Mouse (Mus musculus): ENCODE results near the gene Gm10799. TPM values are rescaled to one million over a fixed set of nuclear protein-coding genes. Genes with fewer than 3 reads are reported as not detected.
"Not testable (repeated sequence)": the region's sequence is repeated elsewhere in the genome, so short reads cannot be mapped to it uniquely, and the experiment has no call there.

Gene Gm10799
- polyA plus RNA-seq (2012; ENCODE audit: insufficient read depth, insufficient read length, low replicate concordance, missing spikeins): not detected in 2 replicates

DNA sequence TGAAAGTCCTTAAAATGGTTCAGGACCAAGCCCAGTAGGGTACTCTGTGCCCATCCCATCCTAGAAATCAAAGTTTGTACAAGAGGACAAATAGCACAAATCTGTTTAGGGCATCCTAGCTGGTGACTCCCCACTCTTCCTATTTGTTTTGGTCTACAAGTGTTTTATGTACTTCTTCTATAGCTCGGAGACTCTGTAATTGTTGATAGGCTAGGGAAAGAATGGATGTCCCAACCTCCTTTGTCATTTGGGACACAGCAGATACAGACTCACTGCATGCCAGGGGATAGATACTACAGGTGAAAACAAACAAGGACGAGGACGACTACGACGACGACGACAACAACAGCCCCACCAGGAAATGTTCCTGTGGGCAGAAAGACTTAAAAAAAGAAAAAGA, at the start of gene Gm10799:
Gene Gm10799, minus strand, starts transcription at position 101 of the 400 bp plus-strand sequence.
- WGBS: 89% methylated on average over 7 of the region's 7 CpGs
- not testable (repeated sequence) for H3K4me3 ChIP-seq (ENCODE audit: insufficient read depth, low read depth, low read length); H3K4me1 ChIP-seq (ENCODE audit: control insufficient read depth, insufficient read depth, low read length); H3K27ac ChIP-seq (ENCODE audit: insufficient read depth, low read depth, low read length)

DNA sequence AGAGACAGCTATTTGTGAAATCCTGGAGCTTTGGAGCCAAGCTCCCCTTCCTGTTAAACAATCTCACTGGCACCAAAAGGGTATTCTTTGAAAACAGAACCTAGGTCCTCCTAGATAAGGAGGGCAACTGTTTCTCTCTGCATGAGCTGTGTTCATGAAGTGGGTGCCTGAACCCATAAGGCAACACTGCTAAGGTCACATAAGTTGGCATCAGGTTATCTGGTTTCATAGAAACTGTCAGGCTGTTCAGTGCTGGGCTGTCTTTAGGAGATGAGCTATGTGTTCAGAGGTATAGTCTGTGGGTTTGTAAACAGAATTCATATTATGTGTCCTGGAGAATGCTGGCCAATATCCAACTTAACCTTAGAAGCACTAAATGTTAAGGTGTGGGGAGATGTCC, 48.8 kb upstream of the Gm10799 start:
- H3K4me3 ChIP-seq (ENCODE audit: insufficient read depth, low read depth, low read length); H3K27ac ChIP-seq (ENCODE audit: insufficient read depth, low read depth, low read length); H3K4me1 ChIP-seq (ENCODE audit: control insufficient read depth, insufficient read depth, low read length): not testable (repeated sequence)

DNA sequence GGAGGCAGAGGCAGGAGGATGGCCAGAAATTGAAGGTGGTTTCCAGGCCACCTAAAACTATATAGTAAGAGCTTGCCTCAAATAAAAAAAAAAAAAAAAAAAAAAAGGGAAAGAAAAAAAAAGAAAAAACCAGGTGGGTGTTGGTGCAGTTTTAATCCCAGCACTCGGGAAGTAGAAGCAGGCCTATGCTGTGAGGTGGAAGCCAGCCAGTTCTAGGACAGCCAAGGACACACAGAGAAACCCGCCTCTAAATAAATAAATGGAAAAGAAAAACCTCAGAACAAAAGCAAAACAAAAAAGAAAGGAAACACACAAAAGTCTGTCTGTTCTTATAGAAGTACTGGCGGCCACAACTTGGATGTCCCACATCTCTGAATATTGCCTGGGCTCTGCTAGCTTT, 46.5 kb upstream of the Gm10799 start:
- TF ChIP-seq POLR2A (IDR thresholded peaks at IDR 0.05; ENCODE audit: insufficient read depth, low read depth, low read length) (no peak), CTCF (IDR thresholded peaks at IDR 0.05; ENCODE audit: insufficient read depth, low read depth, low read length) (no peak)
- Histone ChIP-seq H3K4me1 (ENCODE audit: control insufficient read depth, insufficient read depth, low read length) (peaks cover 2% of the 10 kb centered on the region; the same call in 1 of the 2 replicates), H3K4me3 (ENCODE audit: insufficient read depth, low read depth, low read length) (no peak overlapping the region), H3K27ac (ENCODE audit: insufficient read depth, low read depth, low read length) (no peak overlapping the region)
- 73% methylated on average over 3 of the region's 3 CpGs for WGBS

DNA sequence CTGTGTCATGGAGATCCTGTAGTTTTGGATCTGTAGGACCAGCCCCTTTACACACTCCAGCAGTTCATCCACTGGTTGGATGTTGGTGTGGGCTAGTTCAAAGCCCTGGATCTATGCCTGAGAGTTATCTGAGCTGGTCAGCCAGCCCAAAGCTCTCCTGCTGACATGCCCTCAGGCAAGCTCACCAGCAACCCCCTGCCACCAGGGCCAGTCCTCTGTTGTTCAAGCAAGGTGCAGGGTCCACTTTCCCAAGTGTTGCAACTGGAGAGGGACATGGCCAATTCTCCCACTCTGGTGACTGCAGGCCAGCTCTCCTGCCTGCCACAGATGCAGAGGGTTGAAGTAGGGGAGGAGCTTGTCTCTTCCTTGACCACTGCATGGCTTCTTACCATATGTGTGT, 45.2 kb upstream of the Gm10799 start:
- H3K4me1 ChIP-seq (ENCODE audit: control insufficient read depth, insufficient read depth, low read length); H3K4me3 ChIP-seq (ENCODE audit: insufficient read depth, low read depth, low read length); H3K27ac ChIP-seq (ENCODE audit: insufficient read depth, low read depth, low read length): not testable (repeated sequence)

DNA sequence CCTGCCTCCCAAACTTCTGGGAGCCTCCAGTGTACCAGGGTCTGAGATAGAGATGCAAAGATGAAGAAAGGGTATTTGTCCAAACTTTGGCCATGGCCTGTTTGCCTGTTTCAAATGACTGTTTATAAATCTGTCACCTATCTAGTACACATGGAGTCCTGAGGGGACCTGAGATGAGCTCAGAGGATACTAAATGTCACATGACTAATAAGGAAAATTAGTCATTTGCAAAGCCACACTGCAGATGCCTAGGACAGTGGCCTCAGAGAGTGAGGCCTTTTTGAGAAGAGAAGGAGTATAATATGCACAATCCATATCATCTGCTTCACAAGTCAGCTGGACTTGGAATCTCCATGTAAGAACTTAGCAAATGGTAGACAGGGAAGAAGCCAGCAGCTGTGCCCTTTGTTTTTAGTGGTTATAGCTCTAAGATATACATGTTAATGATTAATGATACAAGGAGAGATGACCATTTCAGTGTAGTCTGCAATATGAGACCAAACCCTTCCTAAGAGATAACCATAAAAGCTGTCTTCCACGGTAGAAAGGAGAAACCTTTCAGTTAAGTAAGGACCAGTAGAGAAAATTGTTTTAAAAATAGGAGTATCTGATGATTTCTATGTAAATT, 42.9 kb upstream of the Gm10799 start:
- WGBS: no CpG with 5 or more reads among the region's 1 CpGs
- not testable (repeated sequence) for H3K4me3 ChIP-seq (ENCODE audit: insufficient read depth, low read depth, low read length); H3K4me1 ChIP-seq (ENCODE audit: control insufficient read depth, insufficient read depth, low read length); H3K27ac ChIP-seq (ENCODE audit: insufficient read depth, low read depth, low read length)

DNA sequence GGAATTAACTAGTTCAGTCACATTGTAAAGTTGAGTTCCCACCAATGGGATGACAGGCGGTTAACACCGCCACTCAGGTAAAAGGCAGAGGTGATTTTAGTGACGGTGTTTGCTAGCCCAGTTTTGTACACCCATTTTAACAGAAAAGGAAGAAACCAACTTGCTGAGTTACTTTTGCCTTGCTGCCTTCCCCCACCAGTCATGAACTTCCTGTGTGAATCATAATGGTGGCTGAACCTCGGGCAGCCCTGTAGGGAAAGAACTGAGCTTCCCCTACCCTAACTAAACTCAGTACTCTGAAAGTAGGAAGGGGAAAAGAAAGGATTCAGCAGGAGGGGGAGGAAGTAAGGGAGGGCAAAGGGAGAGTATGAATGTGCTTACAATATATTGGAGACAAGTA, 41.7 kb upstream of the Gm10799 start:
- TF ChIP-seq POLR2A (IDR thresholded peaks at IDR 0.05; ENCODE audit: insufficient read depth, low read depth, low read length) (no peak), CTCF (IDR thresholded peaks at IDR 0.05; ENCODE audit: insufficient read depth, low read depth, low read length) (no peak)
- H3K4me1 ChIP-seq (ENCODE audit: control insufficient read depth, insufficient read depth, low read length): no peaks in the 10 kb centered on the region
- no peak overlapping the region for H3K4me3 ChIP-seq (ENCODE audit: insufficient read depth, low read depth, low read length)
- H3K27ac ChIP-seq (ENCODE audit: insufficient read depth, low read depth, low read length): no peak overlapping the region
- WGBS: 90% methylated on average over 4 of the region's 4 CpGs

DNA sequence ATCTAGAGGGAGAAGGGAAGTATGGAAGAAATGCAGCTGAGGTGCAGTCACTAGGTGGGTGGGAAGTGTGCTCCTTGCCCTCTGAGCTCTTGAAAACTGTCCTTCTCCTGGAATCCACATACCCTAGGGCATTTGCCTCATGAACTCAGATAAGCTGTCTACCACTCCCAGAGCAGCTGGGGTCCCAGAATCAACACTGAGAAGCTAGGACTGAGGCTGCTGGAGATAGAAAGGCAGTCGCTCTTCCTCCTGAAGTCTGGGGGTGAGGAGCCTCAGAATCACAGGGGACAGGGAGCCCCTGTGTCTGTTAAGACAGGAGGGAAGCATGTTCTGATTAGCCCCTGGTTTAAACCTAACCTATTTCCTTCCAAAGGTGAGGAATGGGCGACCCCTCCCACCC, 41.2 kb upstream of the Gm10799 start:
- Histone ChIP-seq H3K27ac (ENCODE audit: insufficient read depth, low read depth, low read length) (no peak overlapping the region), H3K4me3 (ENCODE audit: insufficient read depth, low read depth, low read length) (no peak overlapping the region), H3K4me1 (ENCODE audit: control insufficient read depth, insufficient read depth, low read length) (no peaks in the 10 kb centered on the region)
- WGBS: 81% methylated on average over 2 of the region's 2 CpGs
- TF ChIP-seq CTCF (IDR thresholded peaks at IDR 0.05; ENCODE audit: insufficient read depth, low read depth, low read length) (no peak), POLR2A (IDR thresholded peaks at IDR 0.05; ENCODE audit: insufficient read depth, low read depth, low read length) (no peak)

DNA sequence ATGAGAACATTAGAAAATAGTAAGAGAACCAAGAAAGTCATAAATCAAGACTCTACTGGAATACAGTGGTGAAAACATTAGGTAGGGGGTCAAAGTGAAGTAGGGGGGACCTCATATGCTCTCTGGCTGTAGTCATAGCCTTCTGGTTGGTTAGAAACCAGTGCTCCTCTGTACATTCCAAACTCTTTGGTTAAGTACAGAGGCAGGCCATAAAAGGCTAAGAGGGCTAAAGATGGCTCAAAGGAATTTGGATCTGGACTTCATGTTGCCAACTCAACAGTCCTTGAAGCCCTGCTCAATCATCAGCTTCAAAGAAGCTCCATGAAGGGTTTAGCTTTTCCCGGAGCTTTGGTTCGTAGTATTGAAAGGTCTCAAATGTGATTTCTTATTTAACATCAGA, 40.7 kb upstream of the Gm10799 start:
- H3K4me3 ChIP-seq (ENCODE audit: insufficient read depth, low read depth, low read length); H3K4me1 ChIP-seq (ENCODE audit: control insufficient read depth, insufficient read depth, low read length); H3K27ac ChIP-seq (ENCODE audit: insufficient read depth, low read depth, low read length): not testable (repeated sequence)
- 92% methylated on average over 2 of the region's 2 CpGs for WGBS

DNA sequence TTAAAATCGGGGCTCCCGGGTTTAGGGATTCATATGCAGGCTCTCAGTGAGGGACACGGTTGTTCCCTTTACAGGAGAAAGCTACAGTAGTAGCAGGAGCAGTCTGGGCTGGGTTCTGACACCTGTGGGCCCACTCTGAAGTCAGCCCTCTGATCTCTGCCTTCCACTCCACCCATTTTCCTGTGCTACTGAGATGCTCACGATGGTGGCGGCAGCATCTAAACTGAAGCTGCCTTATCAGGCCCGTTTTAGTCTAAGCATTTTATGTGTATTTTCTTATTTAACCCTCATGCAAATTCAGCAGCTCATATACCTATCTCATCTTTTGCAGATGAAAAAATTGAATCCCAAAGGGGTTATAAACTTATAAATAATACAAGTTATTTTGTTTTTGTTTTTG, 36.5 kb upstream of the Gm10799 start:
- Histone ChIP-seq H3K4me1 (ENCODE audit: control insufficient read depth, insufficient read depth, low read length) (no peaks in the 10 kb centered on the region), H3K27ac (ENCODE audit: insufficient read depth, low read depth, low read length) (no peak overlapping the region), H3K4me3 (ENCODE audit: insufficient read depth, low read depth, low read length) (no peak overlapping the region)
- WGBS: 92% methylated on average over 6 of the region's 6 CpGs
- TF ChIP-seq POLR2A (IDR thresholded peaks at IDR 0.05; ENCODE audit: insufficient read depth, low read depth, low read length): no peak
- no peak for TF ChIP-seq CTCF (IDR thresholded peaks at IDR 0.05; ENCODE audit: insufficient read depth, low read depth, low read length)

DNA sequence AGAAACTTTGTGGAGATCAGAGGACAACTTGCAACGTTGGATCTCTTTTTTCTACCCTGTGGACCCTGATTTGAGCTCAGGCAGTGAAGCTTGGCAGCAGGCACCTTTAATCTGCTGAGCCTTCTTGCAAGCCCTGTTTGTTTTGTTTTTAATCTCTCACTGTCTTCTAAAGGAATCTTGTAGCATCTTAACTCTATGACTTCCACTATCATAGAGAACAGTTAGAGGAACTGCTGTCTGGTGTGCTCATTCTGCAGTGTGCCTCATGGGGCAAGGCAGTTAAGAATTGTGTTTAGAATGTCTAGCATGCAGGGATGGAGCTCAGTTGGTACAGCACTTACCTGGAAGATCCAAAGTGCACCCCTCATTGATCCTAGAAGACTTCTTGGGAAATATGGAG, 31.6 kb upstream of the Gm10799 start:
- H3K4me3 ChIP-seq (ENCODE audit: insufficient read depth, low read depth, low read length): no peak overlapping the region
- WGBS: 85% methylated on average over 1 of the region's 1 CpGs
- no peaks in the 10 kb centered on the region for H3K4me1 ChIP-seq (ENCODE audit: control insufficient read depth, insufficient read depth, low read length)
- TF ChIP-seq CTCF (IDR thresholded peaks at IDR 0.05; ENCODE audit: insufficient read depth, low read depth, low read length) (no peak), POLR2A (IDR thresholded peaks at IDR 0.05; ENCODE audit: insufficient read depth, low read depth, low read length) (no peak)
- H3K27ac ChIP-seq (ENCODE audit: insufficient read depth, low read depth, low read length): no peak overlapping the region

DNA sequence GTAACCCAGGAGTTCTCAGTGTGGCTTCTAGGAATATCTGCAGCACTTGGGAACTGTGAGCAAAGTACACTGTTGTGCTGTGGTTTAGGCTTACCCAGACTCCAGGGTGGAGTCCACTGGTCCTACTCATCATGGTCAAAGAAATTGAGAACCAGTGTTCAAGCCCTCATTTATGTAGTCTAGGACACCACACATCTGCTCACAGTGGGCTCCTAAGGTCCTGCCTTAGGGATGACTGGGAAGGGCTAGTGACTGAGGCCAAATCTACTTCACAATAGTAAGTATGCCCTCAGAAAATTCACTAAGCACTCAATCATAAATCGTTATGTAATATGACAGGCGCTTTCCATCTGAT, 30.9 kb upstream of the Gm10799 start:
- no peak overlapping the region for H3K4me3 ChIP-seq (ENCODE audit: insufficient read depth, low read depth, low read length)
- no peaks in the 10 kb centered on the region for H3K4me1 ChIP-seq (ENCODE audit: control insufficient read depth, insufficient read depth, low read length)
- TF ChIP-seq POLR2A (IDR thresholded peaks at IDR 0.05; ENCODE audit: insufficient read depth, low read depth, low read length) (no peak), CTCF (IDR thresholded peaks at IDR 0.05; ENCODE audit: insufficient read depth, low read depth, low read length) (no peak)
- WGBS: 97% methylated on average over 2 of the region's 2 CpGs
- H3K27ac ChIP-seq (ENCODE audit: insufficient read depth, low read depth, low read length): no peak overlapping the region
